21 mouse cellular contexts compared by ENCODE assay signal in genomic region chr19:47255919-47256318, GRCm38 (mm10).
DNase-seq lines count a peak whose midpoint lies in the region; ATAC-seq lines count a peak whose summit lies in the region.
"Had no signal": no experiment of that assay in that cellular context is flagged by ENCODE, and none has a peak within 500 bp of the region (broad histone marks: within the 10 kb centered on the region; RNA-seq: fewer than 3 reads in every experiment).

No protein-coding gene starts in this region.

- H3K27me3 ChIP-seq in embryonic facial prominence, embryonic 13.5 days, result peaks cover 47% of the 10 kb centered on the region
- peaks cover 58% of the 10 kb centered on the region for H3K27me3 ChIP-seq in embryonic facial prominence, embryonic 10.5 days (replicated peaks; ENCODE audit: low read depth, poor library complexity, severe bottlenecking)
- H3K27me3 ChIP-seq in intestine, embryonic 16.5 days (replicated peaks; ENCODE audit: control insufficient read depth, insufficient read depth, low read length), result peaks cover 25% of the 10 kb centered on the region
- peaks cover 30% of the 10 kb centered on the region for H3K27me3 ChIP-seq in kidney, embryonic 14.5 days (ENCODE audit: control insufficient read depth, insufficient read depth, low read length)

- no peak for ATAC-seq in embryonic facial prominence, embryonic 13.5 days (ENCODE audit: insufficient number of reproducible peaks, insufficient read depth, low FRiP score, low TSS enrichment, low read depth)
- ATAC-seq in megakaryocyte, adult 5-6 weeks (ENCODE audit: poor library complexity, severe bottlenecking), result peak; percentile 69
- no peak for ATAC-seq in intestine, embryonic 16.5 days
- no peak for ATAC-seq in kidney, embryonic 14.5 days (ENCODE audit: low FRiP score, low TSS enrichment)
- no peak for ATAC-seq in inflammation-experienced regulatory T-cells, adult 6 months
- ATAC-seq: forebrain, embryonic 14.5 days had no signal

- H3K9me3 ChIP-seq in embryonic facial prominence, embryonic 13.5 days, result no peaks in the 10 kb centered on the region
- no peaks in the 10 kb centered on the region; the same call in 1 of the 2 replicates for H3K9me3 ChIP-seq in embryonic facial prominence, embryonic 10.5 days
- no peaks in the 10 kb centered on the region for H3K9me3 ChIP-seq in intestine, embryonic 16.5 days (ENCODE audit: control insufficient read depth, low read length)
- H3K9me3 ChIP-seq in kidney, embryonic 14.5 days (ENCODE audit: control insufficient read depth, low read length), result peaks cover 6% of the 10 kb centered on the region; the same call in 1 of the 2 replicates
- H3K9me3 ChIP-seq: embryonic facial prominence, embryonic 15.5 days; hindbrain, embryonic 15.5 days had no signal

- H3K27ac ChIP-seq in embryonic facial prominence, embryonic 13.5 days, result no peak overlapping the region
- H3K27ac ChIP-seq in embryonic facial prominence, embryonic 10.5 days (replicated peaks), result no peak overlapping the region
- no peak overlapping the region for H3K27ac ChIP-seq in intestine, embryonic 16.5 days (ENCODE audit: low read length)
- H3K27ac ChIP-seq in kidney, embryonic 14.5 days (ENCODE audit: low read depth, low read length), result no peak overlapping the region
- H3K27ac ChIP-seq: embryonic facial prominence, embryonic 15.5 days; forebrain, embryonic 10.5 days; heart, adult 2 months; hindbrain, embryonic 15.5 days had no signal

- H3K36me3 ChIP-seq in embryonic facial prominence, embryonic 13.5 days, result 0 out of 2 replicates have a peak, but pooled peaks cover 4% of the 10 kb centered on the region
- no peaks in the 10 kb centered on the region for H3K36me3 ChIP-seq in embryonic facial prominence, embryonic 10.5 days (replicated peaks)
- no peaks in the 10 kb centered on the region for H3K36me3 ChIP-seq in intestine, embryonic 16.5 days (ENCODE audit: control insufficient read depth, insufficient read depth, low read length)
- H3K36me3 ChIP-seq in kidney, embryonic 14.5 days (ENCODE audit: control insufficient read depth, insufficient read depth, low read length), result no peaks in the 10 kb centered on the region
- H3K36me3 ChIP-seq: embryonic facial prominence, embryonic 15.5 days; forebrain, embryonic 10.5 days; hindbrain, embryonic 15.5 days had no signal

- no peak overlapping the region for H3K4me3 ChIP-seq in embryonic facial prominence, embryonic 13.5 days
- no peak overlapping the region for H3K4me3 ChIP-seq in embryonic facial prominence, embryonic 10.5 days
- H3K4me3 ChIP-seq in intestine, embryonic 16.5 days (ENCODE audit: low read length), result no peak overlapping the region
- no peak overlapping the region for H3K4me3 ChIP-seq in kidney, embryonic 14.5 days (ENCODE audit: low read length)
- H3K4me3 ChIP-seq: embryonic facial prominence, embryonic 15.5 days; erythroblast, embryonic 14.5 days; forebrain, embryonic 10.5 days; heart, adult 2 months; hindbrain, embryonic 15.5 days had no signal

- 0 out of 2 replicates have a peak overlapping the region, but pooled peaks have one; percentile 33 for H3K9ac ChIP-seq in embryonic facial prominence, embryonic 13.5 days
- H3K9ac ChIP-seq in intestine, embryonic 16.5 days (ENCODE audit: low read depth, low read length), result no peak overlapping the region
- H3K9ac ChIP-seq in kidney, embryonic 14.5 days (ENCODE audit: low read depth, low read length), result no peak overlapping the region
- H3K9ac ChIP-seq: embryonic facial prominence, embryonic 15.5 days; hindbrain, embryonic 15.5 days had no signal

- WGBS in embryonic facial prominence, embryonic 13.5 days, result 71% methylated on average over 6 of the region's 6 CpGs
- WGBS in embryonic facial prominence, embryonic 10.5 days, result 77% methylated on average over 6 of the region's 6 CpGs
- 60% methylated on average over 6 of the region's 6 CpGs for WGBS in intestine, embryonic 16.5 days
- 46% methylated on average over 6 of the region's 6 CpGs for WGBS in kidney, embryonic 14.5 days

- no peak for DNase-seq in embryonic facial prominence, embryonic 10.5 days (ENCODE audit: low spot score)
- peak; percentile 75 for DNase-seq in A20 (ENCODE audit: low read depth, low spot score)
- peak; percentile 30 for DNase-seq in c-Kit-positive CD71-negative TER-119-negative erythroid progenitor cells, embryonic 14.5 days (ENCODE audit: low read depth)
- DNase-seq: adrenal gland, adult 8-10 months; adrenal gland, postnatal 36 days; cerebellum, adult 11 months; cerebellum, adult 9-10 months; cerebellum, postnatal 25 days; gastrocnemius, postnatal 10 days; heart, adult 2 months had no signal

- H3K4me1 ChIP-seq in embryonic facial prominence, embryonic 13.5 days, result peaks cover 16% of the 10 kb centered on the region
- H3K4me1 ChIP-seq in embryonic facial prominence, embryonic 10.5 days, result peaks cover 28% of the 10 kb centered on the region
- H3K4me1 ChIP-seq in intestine, embryonic 16.5 days (ENCODE audit: control insufficient read depth, insufficient read depth, low read length), result peaks cover 9% of the 10 kb centered on the region
- H3K4me1 ChIP-seq in kidney, embryonic 14.5 days (ENCODE audit: control insufficient read depth, insufficient read depth, low read length), result 0 out of 2 replicates have a peak, but pooled peaks cover 7% of the 10 kb centered on the region

- H3K4me2 ChIP-seq in embryonic facial prominence, embryonic 13.5 days, result no peak overlapping the region
- H3K4me2 ChIP-seq in intestine, embryonic 16.5 days (ENCODE audit: low read depth, low read length), result no peak overlapping the region
- no peak overlapping the region for H3K4me2 ChIP-seq in kidney, embryonic 14.5 days (replicated peaks; ENCODE audit: low read depth, low read length)
- H3K4me2 ChIP-seq: embryonic facial prominence, embryonic 15.5 days; heart, embryonic 11.5 days; hindbrain, embryonic 15.5 days had no signal
